Mouse (Mus musculus): Measurements from ENCODE around the gene 1700122O11Rik. TPM values are rescaled to one million over a fixed set of nuclear protein-coding genes. Genes with fewer than 3 reads are reported as not detected.

1700122O11Rik gene
- polyA plus RNA-seq, 1 experiment from 2014 or later = not detected

DNA sequence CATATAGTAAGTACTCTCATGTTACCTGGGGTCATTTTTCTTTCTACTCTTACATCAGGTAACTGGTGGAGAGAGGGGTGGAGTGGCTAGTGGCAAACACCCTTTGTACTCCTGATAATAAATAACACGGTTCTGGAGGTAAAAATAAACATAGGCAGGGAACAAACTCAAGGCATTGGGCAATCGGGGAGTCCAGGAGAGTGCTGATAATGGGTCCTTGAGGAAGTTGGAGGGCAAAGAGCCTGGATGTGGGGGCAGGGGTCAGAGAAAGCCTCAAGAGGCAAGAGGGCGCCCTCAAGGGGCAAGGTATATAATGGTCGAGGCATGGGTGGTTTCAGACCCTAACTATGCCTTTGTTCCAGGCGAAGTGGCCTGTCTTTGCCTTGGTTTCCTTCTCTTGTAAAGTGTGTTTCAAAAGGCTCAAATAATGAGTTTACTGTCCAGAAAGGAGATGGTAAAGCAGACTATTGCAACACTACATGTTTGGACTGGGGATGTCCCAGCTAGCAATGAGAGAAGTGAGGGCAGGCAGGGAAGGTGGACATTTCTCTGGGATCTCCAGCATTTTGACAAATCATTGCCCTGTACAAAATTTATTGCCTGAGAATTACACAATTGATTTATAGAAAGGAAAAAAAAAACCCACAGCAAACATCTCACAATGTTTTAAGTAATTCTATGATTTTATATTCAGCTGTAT is 13.7 kb upstream of the 1700122O11Rik start:
- Histone ChIP-seq H3K4me3 (no peak overlapping the region), H3K27ac (ENCODE audit: poor library complexity, severe bottlenecking) (no peak overlapping the region), H3K4me2 (no peak overlapping the region), H3K9me3 (replicated peaks) (no peaks in the 10 kb centered on the region), H3K27me3 (replicated peaks) (peaks cover 45% of the 10 kb centered on the region), H3K9ac (no peak overlapping the region), H3K4me1 (replicated peaks) (no peaks in the 10 kb centered on the region), H3K36me3 (no peaks in the 10 kb centered on the region)
- 45% methylated on average over 5 of the region's 5 CpGs for WGBS
- no peak for ATAC-seq (ENCODE audit: insufficient number of reproducible peaks, low FRiP score)

DNA sequence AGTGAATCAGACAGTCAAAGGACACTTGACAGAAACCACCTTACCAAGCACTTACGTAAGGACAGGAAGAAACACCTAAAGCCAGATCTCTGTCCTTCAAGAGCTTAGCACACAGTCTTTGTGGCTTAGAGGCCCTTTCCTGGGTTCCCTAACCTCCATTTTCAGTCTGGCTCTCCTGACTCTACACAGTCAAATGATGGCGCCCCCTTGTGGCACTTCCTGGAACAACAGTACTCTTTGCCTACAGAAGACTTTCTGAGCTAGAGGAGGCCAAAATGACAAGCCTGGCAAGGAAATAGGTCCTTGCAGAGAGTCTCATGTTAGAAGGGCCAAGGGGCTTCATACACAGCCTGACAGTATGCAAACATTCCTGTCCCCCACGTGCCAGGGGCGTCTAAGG is 7.5 kb upstream of the 1700122O11Rik start:
- H3K9me3 ChIP-seq (replicated peaks) = 0 out of 2 replicates have a peak, but pooled peaks cover 4% of the 10 kb centered on the region
- H3K4me3 ChIP-seq = no peak overlapping the region
- no peak overlapping the region for H3K9ac ChIP-seq
- H3K27ac ChIP-seq (ENCODE audit: poor library complexity, severe bottlenecking) = no peak overlapping the region
- WGBS = 22% methylated on average over 4 of the region's 4 CpGs
- peaks cover 17% of the 10 kb centered on the region for H3K27me3 ChIP-seq (replicated peaks)
- peaks cover 9% of the 10 kb centered on the region for H3K4me1 ChIP-seq (replicated peaks)
- no peak for ATAC-seq (ENCODE audit: insufficient number of reproducible peaks, low FRiP score)
- H3K36me3 ChIP-seq = no peaks in the 10 kb centered on the region
- no peak overlapping the region for H3K4me2 ChIP-seq

DNA sequence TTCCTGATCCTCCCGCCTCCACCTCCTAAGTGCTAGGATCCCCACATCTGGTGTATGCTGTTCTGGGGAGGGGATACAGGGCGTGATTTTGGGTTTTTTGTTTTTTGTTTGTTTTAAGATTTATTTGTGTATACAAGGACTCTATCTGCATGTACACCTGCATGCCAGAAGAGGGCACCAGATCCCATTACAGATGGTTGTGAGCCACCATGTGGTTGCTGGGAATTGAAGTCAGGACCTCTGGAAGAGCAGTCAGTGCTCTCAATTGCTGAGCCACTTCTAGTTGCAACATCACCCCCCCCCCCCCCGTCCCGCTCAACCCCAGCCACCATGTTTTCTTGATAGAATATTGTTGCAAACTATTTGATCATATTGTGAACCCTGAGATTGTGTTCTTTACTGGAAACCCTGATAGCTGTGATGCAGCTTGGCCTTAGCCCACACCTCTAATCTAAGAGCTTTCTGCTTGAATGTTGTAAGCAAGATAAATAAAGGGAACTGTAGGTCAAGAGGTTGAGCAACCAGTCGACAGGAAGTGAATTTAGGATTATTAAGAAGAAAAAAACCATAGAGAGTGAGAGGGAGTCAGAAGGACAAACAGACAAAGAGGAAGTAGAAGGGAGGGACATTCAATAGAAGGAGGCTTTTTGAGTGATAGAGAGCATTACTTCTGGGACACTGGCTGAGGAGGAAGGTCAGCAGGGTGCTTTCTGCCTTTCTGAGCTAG is 5.2 kb upstream of the 1700122O11Rik start:
- no peak for ATAC-seq (ENCODE audit: insufficient number of reproducible peaks, low FRiP score)

DNA sequence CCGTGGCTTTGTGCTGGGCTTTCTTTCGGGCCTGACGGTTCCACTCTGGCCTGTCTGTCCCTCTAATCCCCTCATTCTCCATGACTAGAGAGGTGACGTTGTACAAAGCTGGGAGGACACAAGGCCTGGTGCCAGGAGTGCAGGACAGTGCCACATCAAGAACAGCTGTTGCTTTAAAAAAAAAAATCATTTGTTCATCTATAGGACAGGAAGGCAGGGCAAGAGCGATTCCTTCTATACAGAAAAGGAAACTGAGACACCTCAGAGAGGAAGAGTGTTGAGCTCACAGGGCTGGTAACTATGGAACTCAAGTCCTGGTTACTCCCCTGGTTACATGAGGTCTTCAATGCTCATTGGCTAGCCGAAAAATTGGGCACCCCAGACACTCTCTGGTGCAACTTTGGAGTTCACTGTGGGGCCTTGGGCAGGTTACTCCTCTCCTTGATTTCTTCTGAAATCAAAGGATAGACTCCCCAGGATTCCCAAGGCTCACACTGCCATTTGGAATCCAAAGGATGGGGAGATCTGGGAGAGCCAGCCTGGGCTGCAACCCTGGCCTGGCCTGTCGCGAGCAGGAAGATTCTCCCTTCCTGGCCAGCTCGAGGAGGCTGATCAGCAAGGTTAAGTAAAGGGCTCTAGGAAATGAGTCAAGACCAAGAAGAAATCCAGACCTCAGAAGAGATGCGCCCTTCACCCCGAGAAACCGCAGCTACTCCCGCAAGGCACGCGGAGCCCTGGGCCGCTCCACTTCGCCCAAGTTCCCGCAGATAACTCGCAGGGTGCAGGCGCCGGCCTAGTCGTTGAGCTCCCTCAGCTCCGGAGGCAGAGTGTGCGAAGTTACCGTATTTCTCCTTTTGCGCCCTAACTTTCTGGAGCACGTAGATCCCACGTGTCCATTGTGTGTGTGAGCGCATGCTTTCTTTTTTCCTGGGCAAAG is 3.5 kb upstream of the 1700122O11Rik start:
- peak overlapping the region; percentile 3 for H3K4me3 ChIP-seq
- H3K9me3 ChIP-seq (replicated peaks) = 0 out of 2 replicates have a peak, but pooled peaks cover 4% of the 10 kb centered on the region
- H3K4me1 ChIP-seq (replicated peaks) = peaks cover 25% of the 10 kb centered on the region
- WGBS = 11% methylated on average over 29 of the region's 29 CpGs
- H3K27ac ChIP-seq (ENCODE audit: poor library complexity, severe bottlenecking) = peak overlapping the region; percentile 41; the same call in 1 of the 2 replicates
- peak overlapping the region; percentile 20 for H3K9ac ChIP-seq
- 0 out of 2 replicates have a peak, but pooled peaks have one; percentile 23 for ATAC-seq (ENCODE audit: insufficient number of reproducible peaks, low FRiP score)
- H3K4me2 ChIP-seq = peak overlapping the region; percentile 42
- H3K36me3 ChIP-seq = no peaks in the 10 kb centered on the region
- no peaks in the 10 kb centered on the region for H3K27me3 ChIP-seq (replicated peaks)

More for the DNA sequence above, 5.2 kb upstream of the 1700122O11Rik start:
- Histone ChIP-seq H3K4me3 (no peak overlapping the region), H3K9ac (no peak overlapping the region), H3K27ac (ENCODE audit: poor library complexity, severe bottlenecking) (no peak overlapping the region), H3K4me2 (no peak overlapping the region), H3K36me3 (no peaks in the 10 kb centered on the region), H3K4me1 (replicated peaks) (peaks cover 25% of the 10 kb centered on the region), H3K9me3 (replicated peaks) (0 out of 2 replicates have a peak, but pooled peaks cover 4% of the 10 kb centered on the region), H3K27me3 (replicated peaks) (peaks cover 9% of the 10 kb centered on the region)
- 72% methylated on average over 5 of the region's 5 CpGs for WGBS

DNA sequence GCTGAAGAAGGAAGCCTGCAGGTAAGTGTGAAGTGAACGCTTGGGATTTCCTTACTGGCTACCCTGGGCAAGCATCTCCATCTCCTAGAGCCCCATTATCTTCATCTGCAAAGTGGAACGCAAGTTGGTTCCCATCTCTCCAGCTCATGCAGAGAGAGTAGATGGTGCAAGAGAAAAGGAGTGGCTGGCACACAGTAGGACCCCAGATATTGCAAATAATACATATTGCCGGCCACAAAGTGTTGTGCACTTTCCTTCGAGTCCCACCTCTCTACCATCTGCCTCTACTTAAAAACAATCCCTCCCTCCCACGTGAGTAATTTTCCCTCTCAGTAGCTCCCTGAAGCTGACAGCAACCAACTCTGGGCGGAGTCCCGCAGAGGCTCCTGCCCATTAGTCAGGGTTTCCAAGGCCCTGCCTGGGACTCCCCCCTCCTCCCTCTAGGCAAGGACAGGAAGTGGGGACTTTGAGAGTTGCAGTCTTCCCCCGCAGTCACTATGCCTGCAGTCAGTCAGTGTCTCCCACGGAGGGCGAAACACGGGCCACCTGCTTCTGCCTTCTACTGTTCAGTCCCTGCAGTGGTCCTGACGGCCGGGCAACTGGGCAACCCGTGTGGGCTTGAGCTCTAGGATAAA is 1.3 kb upstream of the 1700122O11Rik start:
- H3K36me3 ChIP-seq = no peaks in the 10 kb centered on the region
- 13% methylated on average over 14 of the region's 14 CpGs for WGBS
- peak overlapping the region; percentile 50; the same call in 1 of the 2 replicates for H3K9ac ChIP-seq
- H3K9me3 ChIP-seq (replicated peaks) = 0 out of 2 replicates have a peak, but pooled peaks cover 4% of the 10 kb centered on the region
- no peaks in the 10 kb centered on the region for H3K27me3 ChIP-seq (replicated peaks)
- H3K4me3 ChIP-seq = peak overlapping the region; percentile 18
- H3K27ac ChIP-seq (ENCODE audit: poor library complexity, severe bottlenecking) = peak overlapping the region; percentile 33; the same call in 1 of the 2 replicates
- peaks cover 25% of the 10 kb centered on the region for H3K4me1 ChIP-seq (replicated peaks)
- peak overlapping the region; percentile 68 for H3K4me2 ChIP-seq
- ATAC-seq (ENCODE audit: insufficient number of reproducible peaks, low FRiP score) = peak; percentile 81

DNA sequence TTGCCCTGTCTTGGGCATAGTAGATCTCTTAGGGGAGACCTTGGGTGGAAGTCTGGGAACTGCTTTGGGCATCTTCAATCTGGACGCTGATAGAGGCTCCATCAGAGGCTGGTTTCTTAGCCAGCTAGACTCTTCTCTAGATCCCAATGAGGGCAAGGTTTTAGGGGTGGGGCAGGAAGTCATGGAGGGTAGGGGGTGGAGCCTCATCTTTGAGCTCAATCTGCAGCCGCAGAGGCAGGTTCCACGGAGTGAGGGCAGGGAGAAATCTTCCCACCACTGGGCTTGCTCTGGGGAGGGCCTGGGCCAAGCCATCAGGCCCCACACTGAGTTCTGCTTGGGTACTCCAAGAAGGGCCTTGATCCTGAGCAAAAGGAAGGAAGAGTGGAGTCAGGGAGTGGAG is 1.2 kb downstream of the 1700122O11Rik start:
- H3K9ac ChIP-seq = no peak overlapping the region
- H3K9me3 ChIP-seq (replicated peaks) = no peaks in the 10 kb centered on the region
- ATAC-seq (ENCODE audit: insufficient number of reproducible peaks, low FRiP score) = no peak
- no peak overlapping the region for H3K4me2 ChIP-seq
- H3K36me3 ChIP-seq = no peaks in the 10 kb centered on the region
- H3K4me1 ChIP-seq (replicated peaks) = peaks cover 30% of the 10 kb centered on the region
- 61% methylated on average over 3 of the region's 3 CpGs for WGBS
- no peak overlapping the region for H3K4me3 ChIP-seq
- no peak overlapping the region for H3K27ac ChIP-seq (ENCODE audit: poor library complexity, severe bottlenecking)
- H3K27me3 ChIP-seq (replicated peaks) = no peaks in the 10 kb centered on the region

DNA sequence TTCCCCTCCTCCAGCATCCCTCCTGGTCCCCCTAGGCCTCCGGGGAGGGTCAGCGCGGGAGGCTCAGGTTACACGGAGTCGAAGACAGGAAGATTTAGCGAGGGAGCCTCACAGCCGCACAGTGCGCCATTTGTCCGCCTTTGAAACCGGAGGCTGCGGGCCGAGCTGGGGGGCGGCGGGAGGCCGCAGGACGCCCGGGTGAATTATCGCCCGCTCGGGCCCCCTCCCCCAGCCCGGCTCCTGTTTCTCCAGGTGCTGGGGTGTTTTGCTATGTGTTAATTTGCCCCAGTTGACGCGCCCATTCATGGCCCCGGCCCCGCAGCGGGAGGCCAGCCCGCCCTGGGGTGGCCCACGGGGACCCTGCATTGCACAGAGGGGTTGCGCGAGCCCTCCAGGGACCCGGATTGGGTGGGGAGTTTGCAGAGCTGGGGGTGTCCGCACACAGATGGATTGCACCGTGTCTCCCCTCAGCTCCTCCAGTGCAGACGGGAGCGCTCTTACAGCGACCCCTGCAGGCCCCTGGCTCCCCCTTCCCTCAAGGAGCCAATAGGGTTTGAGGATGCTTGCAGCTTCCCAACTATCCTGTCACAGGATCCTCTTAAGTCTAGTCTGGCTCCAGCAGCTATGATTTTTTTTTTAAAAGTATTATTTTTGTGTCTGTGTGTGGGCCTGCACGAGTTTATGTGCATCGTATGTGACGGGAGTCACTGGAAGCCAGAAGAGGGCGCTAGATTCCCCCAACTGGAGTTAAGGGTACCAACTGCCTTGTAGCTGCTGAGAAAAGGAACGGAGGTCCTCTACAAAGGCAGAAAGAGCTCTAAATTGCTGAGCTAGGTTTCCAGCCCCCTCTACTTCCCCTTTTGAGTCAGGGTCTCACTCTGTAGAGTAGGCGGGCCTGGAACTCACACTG is 6.3 kb downstream of the 1700122O11Rik start:
- Histone ChIP-seq H3K36me3 (no peaks in the 10 kb centered on the region), H3K4me1 (replicated peaks) (peaks cover 54% of the 10 kb centered on the region), H3K27ac (ENCODE audit: poor library complexity, severe bottlenecking) (no peak overlapping the region), H3K9ac (peak overlapping the region; percentile 70), H3K27me3 (replicated peaks) (no peaks in the 10 kb centered on the region), H3K4me3 (peak overlapping the region; percentile 45), H3K9me3 (replicated peaks) (no peaks in the 10 kb centered on the region), H3K4me2 (peak overlapping the region; percentile 84)
- WGBS = 7% methylated on average over 42 of the region's 42 CpGs
- peak; percentile 58; the same call in 1 of the 2 replicates for ATAC-seq (ENCODE audit: insufficient number of reproducible peaks, low FRiP score)

DNA sequence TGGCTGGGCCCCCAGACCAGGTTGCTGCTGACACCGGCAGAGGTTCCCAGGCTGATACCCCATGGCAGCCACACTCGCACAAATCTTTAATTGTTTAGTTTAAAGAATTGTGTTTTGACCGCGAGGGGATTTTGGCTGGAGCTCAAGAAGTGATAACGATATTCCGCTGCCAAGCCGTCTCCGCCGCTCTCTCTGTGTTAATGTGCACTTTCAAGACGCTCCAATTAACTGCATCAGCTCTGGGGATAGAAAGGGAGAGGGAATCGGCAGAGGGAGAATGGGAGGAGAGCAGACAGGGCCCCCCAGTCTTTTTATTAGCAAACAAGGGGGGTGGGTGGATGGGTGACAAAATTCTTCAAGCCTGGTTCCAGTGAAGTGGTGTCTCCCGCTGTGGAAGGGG is 8.9 kb downstream of the 1700122O11Rik start:
- peak overlapping the region; percentile 53; the same call in 1 of the 2 replicates for H3K27ac ChIP-seq (ENCODE audit: poor library complexity, severe bottlenecking)
- H3K9me3 ChIP-seq (replicated peaks) = no peaks in the 10 kb centered on the region
- WGBS = 24% methylated on average over 12 of the region's 12 CpGs
- H3K9ac ChIP-seq = no peak overlapping the region
- ATAC-seq (ENCODE audit: insufficient number of reproducible peaks, low FRiP score) = no peak
- H3K4me1 ChIP-seq (replicated peaks) = peaks cover 59% of the 10 kb centered on the region
- no peaks in the 10 kb centered on the region for H3K27me3 ChIP-seq (replicated peaks)
- no peaks in the 10 kb centered on the region for H3K36me3 ChIP-seq
- no peak overlapping the region for H3K4me3 ChIP-seq
- H3K4me2 ChIP-seq = peak overlapping the region; percentile 22

DNA sequence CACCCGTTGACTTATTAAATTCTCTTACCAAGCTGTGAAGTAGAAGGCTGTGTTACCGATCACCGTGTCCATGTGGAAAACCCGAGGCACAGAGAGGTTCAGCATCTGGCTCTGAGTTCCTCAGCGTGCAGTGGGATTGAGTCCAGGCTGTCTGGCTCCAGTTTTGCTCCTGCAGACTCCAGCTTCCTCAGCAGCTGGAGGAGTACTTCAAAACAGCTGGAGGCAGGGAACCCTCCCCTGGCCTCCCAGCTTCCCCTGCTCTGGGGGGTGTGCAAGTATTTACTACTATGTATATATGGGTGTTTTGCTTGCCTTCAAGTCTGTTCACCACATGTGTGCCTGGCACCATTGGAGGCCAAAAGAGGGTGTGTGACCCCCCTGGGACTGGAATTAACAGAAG is 9.8 kb downstream of the 1700122O11Rik start:
- no peaks in the 10 kb centered on the region for H3K36me3 ChIP-seq
- H3K9me3 ChIP-seq (replicated peaks) = no peaks in the 10 kb centered on the region
- no peak for ATAC-seq (ENCODE audit: insufficient number of reproducible peaks, low FRiP score)
- 74% methylated on average over 5 of the region's 5 CpGs for WGBS
- H3K27me3 ChIP-seq (replicated peaks) = no peaks in the 10 kb centered on the region
- no peak overlapping the region for H3K4me3 ChIP-seq
- H3K4me1 ChIP-seq (replicated peaks) = peaks cover 63% of the 10 kb centered on the region
- 0 out of 2 replicates have a peak overlapping the region, but pooled peaks have one; percentile 28 for H3K27ac ChIP-seq (ENCODE audit: poor library complexity, severe bottlenecking)
- H3K4me2 ChIP-seq = no peak overlapping the region
- no peak overlapping the region for H3K9ac ChIP-seq

All from heart, embryonic 12.5 days (tissue).